Comparison of ENCODE assay signal across 9 mouse cellular contexts in genomic region chr4:141335263-141335796, GRCm38 (mm10). TPM values are rescaled to one million over a fixed set of nuclear protein-coding genes. Genes with fewer than 3 reads are reported as not detected.
DNase-seq lines count a peak whose midpoint lies in the region; ATAC-seq lines count a peak whose summit lies in the region.
"Had no signal": no experiment of that assay in that cellular context is flagged by ENCODE, and none has a peak within 500 bp of the region (broad histone marks: within the 10 kb centered on the region; RNA-seq: fewer than 3 reads in every experiment).

No protein-coding gene starts in this region.

- no peak overlapping the region for H3K4me3 ChIP-seq in heart, embryonic 13.5 days
- no peak overlapping the region for H3K4me3 ChIP-seq in hindbrain, embryonic 10.5 days
- H3K4me3 ChIP-seq in midbrain, embryonic 16.5 days (ENCODE audit: low read depth, low read length): no peak overlapping the region

- no peak overlapping the region for H3K4me2 ChIP-seq in heart, embryonic 13.5 days
- H3K4me2 ChIP-seq in midbrain, embryonic 16.5 days (ENCODE audit: low read length): no peak overlapping the region

- no peak for DNase-seq in heart, postnatal 4 days
- peak; percentile 76 for DNase-seq in embryo, embryonic 10 days (ENCODE audit: low spot score)
- DNase-seq in hindbrain, embryonic 10.5 days (ENCODE audit: low spot score): peak; percentile 86
- DNase-seq in ovary, postnatal 14 days (ENCODE audit: low spot score): no peak
- no peak for DNase-seq in left cerebral cortex, adult 8-10 months (ENCODE audit: low spot score in 2 of 2)
- DNase-seq in gastrocnemius, postnatal 14 days: no peak

- H3K27ac ChIP-seq in heart, embryonic 13.5 days (replicated peaks): peak overlapping the region; percentile 45
- peak overlapping the region; percentile 92 for H3K27ac ChIP-seq in hindbrain, embryonic 10.5 days
- H3K27ac ChIP-seq in midbrain, embryonic 16.5 days (ENCODE audit: low read length): peak overlapping the region; percentile 47; the same call in 1 of the 2 replicates

- H3K4me1 ChIP-seq in heart, embryonic 13.5 days: peaks cover 41% of the 10 kb centered on the region
- H3K4me1 ChIP-seq in hindbrain, embryonic 10.5 days (replicated peaks): peaks cover 68% of the 10 kb centered on the region
- peaks cover 15% of the 10 kb centered on the region for H3K4me1 ChIP-seq in midbrain, embryonic 16.5 days (ENCODE audit: control insufficient read depth, insufficient read depth, low read length)

- peak overlapping the region; percentile 59 for H3K9ac ChIP-seq in heart, embryonic 13.5 days
- no peak overlapping the region for H3K9ac ChIP-seq in midbrain, embryonic 16.5 days (ENCODE audit: low read depth, low read length)

- intact Hi-C loops in gastrocnemius, postnatal 14 days (cut with DNase I; ENCODE audit: low total_unique reads): no loop called here

- WGBS in heart, embryonic 13.5 days: 8% methylated on average over 3 of the region's 3 CpGs
- WGBS in hindbrain, embryonic 10.5 days: 3% methylated on average over 3 of the region's 3 CpGs
- 2% methylated on average over 3 of the region's 3 CpGs for WGBS in midbrain, embryonic 16.5 days

- no peaks in the 10 kb centered on the region for H3K36me3 ChIP-seq in heart, embryonic 13.5 days
- no peaks in the 10 kb centered on the region for H3K36me3 ChIP-seq in hindbrain, embryonic 10.5 days
- no peaks in the 10 kb centered on the region for H3K36me3 ChIP-seq in midbrain, embryonic 16.5 days (ENCODE audit: control insufficient read depth, insufficient read depth, low read length)

- no peaks in the 10 kb centered on the region for H3K9me3 ChIP-seq in heart, embryonic 13.5 days
- H3K9me3 ChIP-seq in hindbrain, embryonic 10.5 days: no peaks in the 10 kb centered on the region
- H3K9me3 ChIP-seq in midbrain, embryonic 16.5 days (replicated peaks; ENCODE audit: control insufficient read depth, low read length, poor library complexity, severe bottlenecking): no peaks in the 10 kb centered on the region

- ATAC-seq in heart, embryonic 13.5 days (ENCODE audit: extremely low read depth, insufficient number of reproducible peaks, low FRiP score, low TSS enrichment): no peak
- peak; percentile 75 for ATAC-seq in midbrain, embryonic 16.5 days

- no peaks in the 10 kb centered on the region; the same call in 1 of the 2 replicates for H3K27me3 ChIP-seq in heart, embryonic 13.5 days (replicated peaks)
- peaks cover 10% of the 10 kb centered on the region; the same call in 1 of the 2 replicates for H3K27me3 ChIP-seq in hindbrain, embryonic 10.5 days (ENCODE audit: insufficient read depth, poor library complexity, severe bottlenecking)
- no peaks in the 10 kb centered on the region for H3K27me3 ChIP-seq in midbrain, embryonic 16.5 days (ENCODE audit: control insufficient read depth, insufficient read depth, low read depth, low read length)

RNA-seq across cellular contexts. Expression of gene Fam131c, which starts 32.7 kb away (rescaled TPM):
- polyA plus RNA-seq in heart, embryonic 13.5 days (2015; fragmentation: Nextera tagmentation; extraction: Ambion mirVana): 1.2 TPM in 2 replicates
- under 1 TPM; 0.43 to 0.62 TPM for total RNA-seq in heart, postnatal 4 days (2021)
- 0.65 and 0.81 TPM in 2 replicates for polyA plus RNA-seq in hindbrain, embryonic 10.5 days (2016; fragmentation: Nextera tagmentation; extraction: Ambion mirVana)
- polyA plus RNA-seq in midbrain, embryonic 16.5 days (2015; fragmentation: Nextera tagmentation; extraction: Ambion mirVana): 39.5 and 50.1 TPM in 2 replicates
- 1 to 10 TPM; 2.7 to 4.1 (median 3.6) TPM for total RNA-seq in left cerebral cortex, adult 8-10 months (2022)
- total RNA-seq in gastrocnemius, postnatal 14 days (2021): under 1 TPM in 1 of 2 experiments, not detected in 1; 0.25 TPM
- total RNA-seq: megakaryocyte, adult 5-6 weeks had no signal

RNA-seq across cellular contexts. Expression of gene Epha2, which starts 34.3 kb away (rescaled TPM):
- 4.0 and 4.3 TPM in 2 replicates for polyA plus RNA-seq in heart, embryonic 13.5 days (2015; fragmentation: Nextera tagmentation; extraction: Ambion mirVana)
- total RNA-seq in heart, postnatal 4 days (2021): 10 to 100 TPM; 10.1 to 10.9 TPM
- polyA plus RNA-seq in hindbrain, embryonic 10.5 days (2016; fragmentation: Nextera tagmentation; extraction: Ambion mirVana): 3.3 and 4.4 TPM in 2 replicates
- 0.94 and 1.0 TPM in 2 replicates for polyA plus RNA-seq in midbrain, embryonic 16.5 days (2015; fragmentation: Nextera tagmentation; extraction: Ambion mirVana)
- total RNA-seq in left cerebral cortex, adult 8-10 months (2022): 1 to 10 TPM in 3 of 4 experiments, under 1 TPM in 1; 0.98 to 1.7 (median 1.2) TPM
- total RNA-seq in gastrocnemius, postnatal 14 days (2021): 1 to 10 TPM; 2.9 to 3.7 TPM

Comparison
In these comparisons a context has a peak if more than half of its experiments do, and no peak if none do; other contexts are left out.
1. DNase-seq: peak in embryo, embryonic 10 days (single experiment) and hindbrain, embryonic 10.5 days (single experiment); none in heart, postnatal 4 days (single experiment), ovary, postnatal 14 days (single experiment), left cerebral cortex, adult 8-10 months (0 of 2) and gastrocnemius, postnatal 14 days (single experiment).
2. Peak in every context shown above with its lines, with median percentiles within 50 percentile points of each other: H3K27ac ChIP-seq.